Mouse (Mus musculus): ENCODE measurements around the gene Emilin3. TPM values are rescaled to one million over a fixed set of nuclear protein-coding genes. Genes with fewer than 3 reads are reported as not detected.

The Emilin3 gene
- polyA plus RNA-seq, 1 experiment, result not detected

- Histone ChIP-seq H3K4me1 (ENCODE audit: control insufficient read depth, insufficient read depth, insufficient read length, low read length) (no peaks in the 10 kb centered on the region), H3K4me3 (ENCODE audit: insufficient read depth, low read depth, low read length) (no peak overlapping the region), H3K27ac (replicated peaks; ENCODE audit: low read depth, low read length) (no peak overlapping the region)
These were observed 20.2 kb upstream of the Emilin3 start for GRCm38 (mm10) chr2:160932325-160932724.

- Histone ChIP-seq H3K4me3 (ENCODE audit: insufficient read depth, low read depth, low read length) (no peak overlapping the region), H3K4me1 (ENCODE audit: control insufficient read depth, insufficient read depth, insufficient read length, low read length) (no peaks in the 10 kb centered on the region), H3K27ac (replicated peaks; ENCODE audit: low read depth, low read length) (no peak overlapping the region)
These were observed 19.2 kb upstream of the Emilin3 start for GRCm38 (mm10) chr2:160931378-160931777.

GRCm38 (mm10) chr2:160925203-160925602 lies 13.1 kb upstream of the Emilin3 start:
- Histone ChIP-seq H3K4me1 (ENCODE audit: control insufficient read depth, insufficient read depth, insufficient read length, low read length) (no peaks in the 10 kb centered on the region), H3K4me3 (ENCODE audit: insufficient read depth, low read depth, low read length) (no peak overlapping the region), H3K27ac (replicated peaks; ENCODE audit: low read depth, low read length) (no peak overlapping the region)

GRCm38 (mm10) chr2:160921285-160921684 lies 9.2 kb upstream of the Emilin3 start:
- H3K27ac ChIP-seq (replicated peaks; ENCODE audit: low read depth, low read length), result no peak overlapping the region
- H3K4me3 ChIP-seq (ENCODE audit: insufficient read depth, low read depth, low read length), result no peak overlapping the region
- no peaks in the 10 kb centered on the region for H3K4me1 ChIP-seq (ENCODE audit: control insufficient read depth, insufficient read depth, insufficient read length, low read length)

- H3K4me1 ChIP-seq (ENCODE audit: control insufficient read depth, insufficient read depth, insufficient read length, low read length), result no peaks in the 10 kb centered on the region
- no peak overlapping the region for H3K27ac ChIP-seq (replicated peaks; ENCODE audit: low read depth, low read length)
- H3K4me3 ChIP-seq (ENCODE audit: insufficient read depth, low read depth, low read length), result no peak overlapping the region
These were observed 6.7 kb upstream of the Emilin3 start for GRCm38 (mm10) chr2:160918930-160919215.

- H3K4me1 ChIP-seq (ENCODE audit: control insufficient read depth, insufficient read depth, insufficient read length, low read length), result no peaks in the 10 kb centered on the region
- H3K4me3 ChIP-seq (ENCODE audit: insufficient read depth, low read depth, low read length), result no peak overlapping the region
- H3K27ac ChIP-seq (replicated peaks; ENCODE audit: low read depth, low read length), result no peak overlapping the region
These were observed 6.2 kb upstream of the Emilin3 start for GRCm38 (mm10) chr2:160918154-160918929.

GRCm38 (mm10) chr2:160917313-160917712 lies 5.2 kb upstream of the Emilin3 start:
- H3K27ac ChIP-seq (replicated peaks; ENCODE audit: low read depth, low read length), result no peak overlapping the region
- H3K4me3 ChIP-seq (ENCODE audit: insufficient read depth, low read depth, low read length), result no peak overlapping the region
- H3K4me1 ChIP-seq (ENCODE audit: control insufficient read depth, insufficient read depth, insufficient read length, low read length), result no peaks in the 10 kb centered on the region

- H3K4me3 ChIP-seq (ENCODE audit: insufficient read depth, low read depth, low read length), result no peak overlapping the region
- H3K27ac ChIP-seq (replicated peaks; ENCODE audit: low read depth, low read length), result no peak overlapping the region
- H3K4me1 ChIP-seq (ENCODE audit: control insufficient read depth, insufficient read depth, insufficient read length, low read length), result no peaks in the 10 kb centered on the region; the same call in 1 of the 2 replicates
These were observed 4.6 kb upstream of the Emilin3 start for GRCm38 (mm10) chr2:160916714-160917113.

GRCm38 (mm10) chr2:160915821-160916610 lies 3.9 kb upstream of the Emilin3 start:
- Histone ChIP-seq H3K4me1 (ENCODE audit: control insufficient read depth, insufficient read depth, insufficient read length, low read length) (no peaks in the 10 kb centered on the region; the same call in 1 of the 2 replicates), H3K4me3 (ENCODE audit: insufficient read depth, low read depth, low read length) (no peak overlapping the region), H3K27ac (replicated peaks; ENCODE audit: low read depth, low read length) (no peak overlapping the region)

GRCm38 (mm10) chr2:160914656-160915055 lies 2.5 kb upstream of the Emilin3 start:
- H3K4me1 ChIP-seq (ENCODE audit: control insufficient read depth, insufficient read depth, insufficient read length, low read length), result no peaks in the 10 kb centered on the region; the same call in 1 of the 2 replicates
- H3K27ac ChIP-seq (replicated peaks; ENCODE audit: low read depth, low read length), result no peak overlapping the region
- no peak overlapping the region for H3K4me3 ChIP-seq (ENCODE audit: insufficient read depth, low read depth, low read length)

GRCm38 (mm10) chr2:160911558-160912201 lies 448 bp downstream of the Emilin3 start:
- Histone ChIP-seq H3K27ac (replicated peaks; ENCODE audit: low read depth, low read length) (no peak overlapping the region), H3K4me1 (ENCODE audit: control insufficient read depth, insufficient read depth, insufficient read length, low read length) (no peaks in the 10 kb centered on the region; the same call in 1 of the 2 replicates), H3K4me3 (ENCODE audit: insufficient read depth, low read depth, low read length) (peak overlapping the region; percentile 24; the same call in 1 of the 2 replicates)

- Histone ChIP-seq H3K4me1 (ENCODE audit: control insufficient read depth, insufficient read depth, insufficient read length, low read length) (no peaks in the 10 kb centered on the region; the same call in 1 of the 2 replicates), H3K27ac (replicated peaks; ENCODE audit: low read depth, low read length) (no peak overlapping the region), H3K4me3 (ENCODE audit: insufficient read depth, low read depth, low read length) (no peak overlapping the region)
These were observed 1.5 kb downstream of the Emilin3 start for GRCm38 (mm10) chr2:160910633-160911032.

- H3K4me1 ChIP-seq (ENCODE audit: control insufficient read depth, insufficient read depth, insufficient read length, low read length), result no peaks in the 10 kb centered on the region; the same call in 1 of the 2 replicates
- no peak overlapping the region for H3K27ac ChIP-seq (replicated peaks; ENCODE audit: low read depth, low read length)
- H3K4me3 ChIP-seq (ENCODE audit: insufficient read depth, low read depth, low read length), result no peak overlapping the region
These were observed 3.5 kb downstream of the Emilin3 start for GRCm38 (mm10) chr2:160908607-160909006.

- Histone ChIP-seq H3K4me1 (ENCODE audit: control insufficient read depth, insufficient read depth, insufficient read length, low read length) (peaks cover 5% of the 10 kb centered on the region), H3K27ac (replicated peaks; ENCODE audit: low read depth, low read length) (no peak overlapping the region), H3K4me3 (ENCODE audit: insufficient read depth, low read depth, low read length) (no peak overlapping the region)
These were observed 6.0 kb downstream of the Emilin3 start for GRCm38 (mm10) chr2:160906101-160906500.

- H3K4me3 ChIP-seq (ENCODE audit: insufficient read depth, low read depth, low read length), result no peak overlapping the region
- peaks cover 5% of the 10 kb centered on the region for H3K4me1 ChIP-seq (ENCODE audit: control insufficient read depth, insufficient read depth, insufficient read length, low read length)
- H3K27ac ChIP-seq (replicated peaks; ENCODE audit: low read depth, low read length), result no peak overlapping the region
These were observed 6.8 kb downstream of the Emilin3 start for GRCm38 (mm10) chr2:160905301-160905700.
